Mouse (Mus musculus) kidney, postnatal 0 days (tissue): ENCODE measurements around the gene C330007P06Rik. TPM values are rescaled to one million over a fixed set of nuclear protein-coding genes. Genes with fewer than 3 reads are reported as not detected.

Source experiments
- ATAC-seq: fragments of 200-750 bp; cut with Nextera tagmentation; replicated peaks from 2 replicates; pipeline ENCODE4 v1.8.0; 2017; ENCODE audit warnings: low read depth, moderate number of reproducible peaks, moderate TSS enrichment, moderate library complexity; ENCODE audit not compliant: low FRiP score
- DNase-seq: peaks from one replicate; pipeline ENCODE4 v3.0.0-alpha.2; 2016; ENCODE audit warnings: low spot score
- H3K27ac ChIP-seq: fragments of 300-500 bp; sonication (generic); 2 replicates; pipeline ENCODE4 v1.5.1; 2014; ENCODE audit warnings: mild to moderate bottlenecking
- H3K27me3 ChIP-seq: fragments of 300-500 bp; sonication (generic); 2 replicates; pipeline ENCODE4 v1.6.1; 2014; ENCODE audit warnings: low read length, mixed read lengths; ENCODE audit not compliant: insufficient read depth
- H3K36me3 ChIP-seq: fragments of 300-500 bp; sonication (generic); 2 replicates; pipeline ENCODE4 v1.6.1; 2014; ENCODE audit warnings: low read length, mixed read lengths; ENCODE audit not compliant: insufficient read depth
- H3K4me1 ChIP-seq: fragments of 300-500 bp; sonication (generic); replicated peaks from 2 replicates; pipeline ENCODE4 v1.6.1; 2014; ENCODE audit warnings: antibody characterized with exemption, low read length, mixed read lengths; ENCODE audit not compliant: insufficient read depth
- H3K4me2 ChIP-seq: fragments of 300-500 bp; sonication (generic); 2 replicates; pipeline ENCODE4 v1.6.1; 2014; ENCODE audit warnings: mild to moderate bottlenecking, low read length, moderate library complexity, mixed read lengths
- H3K4me3 ChIP-seq: fragments of 300-500 bp; sonication (generic); replicated peaks from 2 replicates; pipeline ENCODE4 v1.5.1; 2014; ENCODE audit warnings: low read depth, low read length
- H3K9ac ChIP-seq: fragments of 300-500 bp; sonication (generic); 2 replicates; pipeline ENCODE4 v1.6.1; 2014; ENCODE audit warnings: low read depth, low read length
- H3K9me3 ChIP-seq: fragments of 300-500 bp; sonication (generic); replicated peaks from 2 replicates; pipeline ENCODE4 v1.6.1; 2016; ENCODE audit warnings: low read length, inconsistent platforms, mixed read lengths
- CTCF ChIP-seq: IDR thresholded peaks from 2 replicates; pipeline ENCODE4 v1.5.1; 2016; ENCODE audit warnings: antibody characterized with exemption, low read depth, mild to moderate bottlenecking, moderate library complexity
- WGBS: fragments of 180-500 bp; shearing (Covaris S2); extraction: QIAGEN DNeasy Blood & Tissue Kit; methylation state at CpG from one replicate; pipeline ENCODE4 v1.1.7; 2014; 5-methylcytosine and 5-hydroxymethylcytosine counted together
- polyA plus RNA-seq: library from polyadenylated mRNA; unstranded; fragments of >200 nt; fragmentation: Nextera tagmentation; extraction: Ambion mirVana; gene quantifications from 2 replicates; pipeline ENCODE4 v1.2.1, GENCODE M21; 2015

The C330007P06Rik gene
- polyA plus RNA-seq, 1 experiment from 2014 or later: 22.5 TPM

- no peak overlapping the region for H3K4me3 ChIP-seq
- no peak for DNase-seq
- WGBS: 92% methylated on average over 3 of the region's 5 CpGs
- TF ChIP-seq CTCF: no peak
- no peak overlapping the region for H3K27ac ChIP-seq
- no peaks in the 10 kb centered on the region for H3K36me3 ChIP-seq
- ATAC-seq: no peak
- no peak overlapping the region for H3K9ac ChIP-seq
- no peaks in the 10 kb centered on the region for H3K27me3 ChIP-seq
- H3K9me3 ChIP-seq: no peaks in the 10 kb centered on the region
- H3K4me1 ChIP-seq: no peaks in the 10 kb centered on the region
- no peak overlapping the region for H3K4me2 ChIP-seq
These were observed 47.0 kb downstream of the C330007P06Rik start for GRCm38 (mm10) chrX:36826873-36827272.

- ATAC-seq: no peak
- WGBS: 50% methylated on average over 2 of the region's 2 CpGs
- TF ChIP-seq CTCF: no peak
These were observed 48.9 kb downstream of the C330007P06Rik start for GRCm38 (mm10) chrX:36825032-36825431.

DNA sequence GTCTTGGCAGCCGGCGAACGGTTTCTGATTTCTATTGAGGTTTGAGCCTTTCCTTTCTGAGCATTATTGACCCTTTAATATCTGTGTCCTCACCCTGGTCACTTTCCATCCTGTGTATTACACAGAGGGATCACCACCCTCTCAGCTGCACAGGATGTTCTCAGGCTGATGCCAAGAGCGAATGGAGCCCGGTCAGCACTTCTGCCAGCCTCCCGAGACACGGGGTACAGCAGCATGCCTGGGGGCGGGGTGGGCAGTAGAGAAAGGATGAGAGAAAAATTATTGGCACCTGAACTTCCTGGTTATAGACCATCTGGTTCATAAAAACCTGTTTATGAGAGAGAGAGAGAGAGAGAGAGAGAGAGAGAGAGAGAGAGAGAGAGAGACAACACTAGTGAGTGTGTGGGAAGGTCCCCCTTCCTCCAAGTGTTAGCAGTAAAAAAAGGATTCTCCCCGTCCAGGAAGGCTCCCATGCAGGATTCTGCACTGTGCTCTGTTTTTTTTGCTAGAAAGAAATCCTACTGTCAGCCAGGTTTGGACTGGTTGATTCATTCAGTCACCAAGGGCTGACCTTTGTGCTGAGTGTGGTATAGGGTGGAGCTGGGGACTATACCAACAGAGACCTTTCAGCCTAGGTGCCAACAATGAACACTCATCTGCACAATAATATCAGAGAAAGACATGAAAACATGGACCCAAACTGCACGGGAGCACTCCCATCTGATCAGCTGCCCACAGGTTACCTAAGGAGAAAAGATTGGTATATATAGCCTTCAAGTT lies 49.8 kb downstream of the C330007P06Rik start:
- no peaks in the 10 kb centered on the region for H3K4me1 ChIP-seq
- H3K9me3 ChIP-seq: no peaks in the 10 kb centered on the region
- H3K4me2 ChIP-seq: no peak overlapping the region
- 75% methylated on average over 10 of the region's 10 CpGs for WGBS
- ATAC-seq: no peak
- no peak for TF ChIP-seq CTCF
- no peak for DNase-seq
- no peak overlapping the region for H3K4me3 ChIP-seq
- H3K9ac ChIP-seq: no peak overlapping the region
- H3K27me3 ChIP-seq: no peaks in the 10 kb centered on the region
- H3K27ac ChIP-seq: no peak overlapping the region
- H3K36me3 ChIP-seq: no peaks in the 10 kb centered on the region

More at GRCm38 (mm10) chrX:36825032-36825431, 48.9 kb downstream of the C330007P06Rik start:
- Histone ChIP-seq H3K36me3 (no peaks in the 10 kb centered on the region), H3K4me1 (no peaks in the 10 kb centered on the region), H3K9me3 (no peaks in the 10 kb centered on the region), H3K27me3 (no peaks in the 10 kb centered on the region), H3K4me2 (no peak overlapping the region), H3K27ac (no peak overlapping the region), H3K9ac (no peak overlapping the region), H3K4me3 (no peak overlapping the region)
- no peak for DNase-seq

GRCm38 (mm10) chrX:36820201-36820600 lies 53.7 kb downstream of the C330007P06Rik start:
- H3K4me3 ChIP-seq: no peak overlapping the region
- no peaks in the 10 kb centered on the region for H3K9me3 ChIP-seq
- no peak overlapping the region for H3K9ac ChIP-seq
- no peaks in the 10 kb centered on the region for H3K4me1 ChIP-seq
- peak; percentile 75 for TF ChIP-seq CTCF
- no peaks in the 10 kb centered on the region for H3K27me3 ChIP-seq
- DNase-seq (peak; percentile 56), ATAC-seq (peak; percentile 58; the same call in 1 of the 2 replicates)
- H3K4me2 ChIP-seq: no peak overlapping the region
- 22% methylated on average over 4 of the region's 4 CpGs for WGBS
- H3K36me3 ChIP-seq: no peaks in the 10 kb centered on the region
- H3K27ac ChIP-seq: no peak overlapping the region

GRCm38 (mm10) chrX:36819575-36819974 lies 54.3 kb downstream of the C330007P06Rik start:
- no peaks in the 10 kb centered on the region for H3K36me3 ChIP-seq
- no peak overlapping the region for H3K27ac ChIP-seq
- ATAC-seq: peak; percentile 65
- no peak for TF ChIP-seq CTCF
- H3K27me3 ChIP-seq: no peaks in the 10 kb centered on the region
- H3K4me3 ChIP-seq: no peak overlapping the region
- H3K4me1 ChIP-seq: no peaks in the 10 kb centered on the region
- no peak overlapping the region for H3K4me2 ChIP-seq
- no peak overlapping the region for H3K9ac ChIP-seq
- 67% methylated on average over 4 of the region's 4 CpGs for whole genome bisulfite sequencing
- no peak for DNase-seq
- H3K9me3 ChIP-seq: no peaks in the 10 kb centered on the region

DNA sequence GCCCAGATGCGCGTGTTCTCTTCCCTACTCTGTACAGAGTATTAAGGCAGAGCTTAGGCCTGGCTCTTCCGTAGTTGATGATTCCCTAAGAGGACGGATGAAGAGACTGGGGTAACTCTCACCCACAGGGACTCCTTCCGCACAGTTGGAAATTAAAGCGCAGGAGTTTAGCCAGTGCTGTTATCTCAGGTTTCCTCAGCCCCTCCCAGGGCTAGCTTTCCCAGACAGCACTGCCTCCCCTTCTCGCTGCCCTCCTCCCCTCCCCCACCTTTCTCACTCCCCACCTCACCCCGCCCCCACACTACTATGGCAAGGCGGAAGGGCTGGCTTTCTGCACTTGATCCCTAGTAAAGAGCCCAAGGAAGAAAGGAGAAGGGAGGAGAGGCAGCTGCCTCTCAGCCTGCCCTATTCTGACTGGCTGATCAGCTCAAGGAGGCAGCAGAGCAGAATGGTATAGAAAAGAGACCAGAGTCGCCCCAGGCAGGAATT lies 56.9 kb downstream of the C330007P06Rik start:
- Histone ChIP-seq H3K4me1 (no peaks in the 10 kb centered on the region), H3K9ac (peak overlapping the region; percentile 40; the same call in 1 of the 2 replicates), H3K27me3 (no peaks in the 10 kb centered on the region), H3K27ac (peak overlapping the region; percentile 71), H3K9me3 (no peaks in the 10 kb centered on the region), H3K4me3 (peak overlapping the region; percentile 5; the same call in 1 of the 2 replicates), H3K4me2 (peak overlapping the region; percentile 43), H3K36me3 (no peaks in the 10 kb centered on the region)
- TF ChIP-seq CTCF: no peak
- ATAC-seq (peak; percentile 62), DNase-seq (peak; percentile 67)
- WGBS: 16% methylated on average over 10 of the region's 10 CpGs
